Mouse (Mus musculus) bone marrow, adult 2 months (tissue): ENCODE measurements around the gene Unc5c.

Experiments
- CTCF ChIP-seq: fragments of 200-500 bp; IDR thresholded peaks from 2 replicates; pipeline ENCODE4 v1.5.1; 2011; ENCODE audit warnings: low read length, control low read depth; ENCODE audit not compliant: control insufficient read depth, insufficient read depth
- POLR2A ChIP-seq: fragments of 200-500 bp; IDR thresholded peaks from 2 replicates; pipeline ENCODE4 v1.6.1; 2011; ENCODE audit warnings: low read depth, mild to moderate bottlenecking, control low read depth, low read length, borderline replicate concordance; ENCODE audit not compliant: control insufficient read depth

GRCm38 (mm10) chr3:141581190-141581891, 116.3 kb downstream of the Unc5c start:
- TF ChIP-seq POLR2A (no peak), CTCF (no peak)
